Mouse (Mus musculus): ENCODE measurements around the gene Gbgt1. TPM values are rescaled to one million over a fixed set of nuclear protein-coding genes. Genes with fewer than 3 reads are reported as not detected.
"Not testable (repeated sequence)": the region's sequence is repeated elsewhere in the genome, so short reads cannot be mapped to it uniquely, and the experiment has no call there.

Gene Gbgt1
- total RNA-seq, 2 experiments from 2014 or later: 2.5 to 2.6 TPM

DNA sequence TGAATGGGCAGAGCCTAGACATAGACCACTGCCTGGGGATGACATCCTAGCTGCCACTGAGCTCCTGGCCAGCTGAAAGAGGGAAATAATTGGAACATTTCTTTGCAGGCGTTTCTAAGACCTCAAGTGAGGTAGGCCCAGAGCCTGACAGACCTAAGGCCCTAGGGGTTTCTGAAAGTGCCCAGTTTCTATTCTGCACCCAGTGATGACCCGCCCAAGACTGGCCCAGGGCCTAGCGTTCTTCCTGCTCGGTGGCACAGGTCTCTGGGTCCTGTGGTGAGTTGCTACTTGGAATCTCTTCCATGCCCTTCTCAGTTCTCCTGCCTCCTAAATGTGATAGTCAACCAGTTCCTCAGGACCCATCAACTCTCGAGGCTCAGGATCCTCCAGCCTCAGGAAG, 870 bp downstream of the Gbgt1 start:
- no peak for DNase-seq
- intact Hi-C loops (cut with DNase I): no loop called here

DNA sequence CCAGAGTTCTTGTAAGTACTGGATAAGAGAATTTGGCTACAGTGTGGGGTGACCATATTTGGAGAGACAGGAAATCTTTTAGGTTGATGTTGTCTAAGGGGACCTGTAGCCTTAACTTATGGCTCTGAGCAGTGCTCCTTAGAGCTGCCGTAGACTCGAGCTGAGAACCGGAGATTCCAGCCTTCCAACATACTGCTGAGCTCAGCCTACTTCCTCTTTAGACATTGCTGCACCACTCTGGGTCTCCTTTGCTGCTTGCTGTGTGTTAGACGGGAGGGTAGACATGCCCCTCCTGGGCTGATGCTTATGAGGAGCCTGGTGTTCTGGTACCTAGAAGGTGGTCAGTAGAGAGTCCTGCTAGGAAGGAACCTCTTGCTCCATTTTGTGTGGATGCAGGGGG, 1.7 kb downstream of the Gbgt1 start:
- intact Hi-C loops (cut with DNase I): no loop called here
- no peak for DNase-seq

DNA sequence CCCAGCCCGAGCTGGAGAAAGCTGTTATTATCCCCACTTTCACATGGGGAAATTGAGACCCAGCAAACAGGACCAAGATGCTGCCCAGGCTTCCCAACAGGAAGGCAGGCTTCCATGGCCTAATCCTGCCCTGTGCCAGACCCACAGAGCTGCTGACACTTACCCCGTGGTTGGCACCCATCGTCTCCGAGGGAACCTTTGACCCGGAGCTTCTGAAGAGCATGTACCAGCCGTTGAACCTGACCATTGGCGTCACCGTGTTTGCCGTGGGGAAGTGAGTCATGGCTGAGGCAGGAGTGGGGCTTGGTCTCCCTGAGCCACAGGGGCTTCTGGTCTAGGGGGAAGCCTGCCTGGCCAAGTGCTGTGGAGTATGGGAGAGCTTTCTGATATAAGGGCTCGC, 6.3 kb downstream of the Gbgt1 start:
- no peak for DNase-seq
- intact Hi-C loops (cut with DNase I): no loop called here

DNA sequence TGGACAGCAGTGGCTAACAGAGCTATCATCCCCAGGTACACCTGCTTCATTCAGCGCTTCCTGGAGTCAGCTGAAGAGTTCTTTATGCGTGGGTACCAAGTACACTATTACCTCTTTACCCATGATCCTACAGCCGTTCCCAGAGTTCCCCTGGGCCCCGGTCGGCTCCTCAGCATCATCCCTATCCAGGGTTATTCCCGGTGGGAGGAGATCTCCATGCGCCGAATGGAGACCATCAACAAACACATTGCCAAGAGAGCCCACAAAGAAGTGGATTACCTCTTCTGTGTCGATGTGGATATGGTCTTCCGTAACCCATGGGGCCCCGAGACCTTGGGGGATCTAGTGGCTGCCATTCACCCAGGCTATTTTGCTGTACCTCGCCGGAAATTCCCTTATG, 8.0 kb downstream of the Gbgt1 start:
- intact Hi-C loops (cut with DNase I): no loop called here
- no peak for DNase-seq

DNA sequence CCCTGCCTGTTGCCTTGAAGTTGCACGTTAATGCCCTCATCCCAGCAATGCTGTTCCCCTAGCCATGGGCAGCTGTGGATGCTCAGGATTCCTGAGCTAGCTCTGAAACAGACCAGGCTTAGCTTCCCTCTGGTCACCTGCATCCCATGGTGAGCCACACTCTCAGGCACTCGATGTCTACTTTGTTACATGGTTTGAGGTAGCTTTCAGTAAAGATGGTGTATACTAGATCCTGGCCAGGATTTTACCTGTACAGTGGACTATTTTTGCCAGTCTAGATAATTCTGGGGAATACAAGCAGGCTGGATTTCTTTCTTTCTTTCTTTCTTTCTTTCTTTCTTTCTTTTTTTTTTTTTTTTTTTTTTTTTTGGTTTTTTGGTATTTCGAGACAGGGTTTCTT, 9.1 kb downstream of the Gbgt1 start, which contains the start of gene Gm10134:
TSS of gene Gm10134 (plus strand) at position 301 of the 400 bp plus-strand sequence.
- no peak for DNase-seq
- intact Hi-C loops (cut with DNase I): no loop called here

DNA sequence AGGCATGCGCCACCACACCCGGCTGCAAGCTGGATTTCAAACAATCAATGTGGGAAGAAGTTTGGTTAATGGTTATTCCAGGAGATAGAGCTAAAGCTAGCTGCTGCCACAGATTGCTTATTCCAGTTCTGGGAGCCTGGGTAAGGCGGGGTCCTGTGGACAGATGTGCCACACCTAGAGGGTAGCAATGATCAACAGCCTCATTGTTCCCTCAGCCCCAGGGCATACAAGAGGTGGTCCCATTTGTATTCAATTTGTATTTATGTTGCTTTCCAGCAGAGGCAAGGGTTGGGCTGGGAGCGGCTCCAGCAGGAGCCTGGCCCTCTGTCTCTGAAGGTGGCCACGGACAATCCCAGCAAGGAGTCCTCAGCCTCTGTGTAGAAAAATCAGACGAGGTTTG, 9.6 kb downstream of the Gbgt1 start:
- no peak for DNase-seq
- intact Hi-C loops (cut with DNase I): no loop called here

DNA sequence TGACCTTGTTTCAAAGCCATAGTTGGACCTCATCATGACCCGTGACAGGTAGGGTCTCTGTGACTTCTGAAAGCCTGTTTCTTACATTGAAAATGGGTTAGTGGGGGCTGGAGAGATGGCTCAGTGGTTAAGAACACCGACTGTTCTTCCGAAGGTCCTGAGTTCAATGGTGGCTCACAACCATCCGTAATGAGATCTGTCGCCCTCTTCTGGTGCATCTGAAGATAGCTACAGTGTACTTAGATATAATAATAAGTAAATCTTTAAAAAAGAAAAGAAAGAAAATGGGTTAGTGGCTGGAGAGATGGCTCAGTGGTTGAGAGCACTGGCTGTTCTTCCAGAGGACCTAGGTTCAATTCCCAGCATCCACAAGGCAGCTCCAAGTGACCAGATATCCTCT, 14.9 kb downstream of the Gbgt1 start:
- DNase-seq: not testable (repeated sequence)
- intact Hi-C loops (cut with DNase I): loop anchor here (5.0 kb wide), 1 partner anchor 36 kb away; no protein-coding TSS in a partner anchor

DNA sequence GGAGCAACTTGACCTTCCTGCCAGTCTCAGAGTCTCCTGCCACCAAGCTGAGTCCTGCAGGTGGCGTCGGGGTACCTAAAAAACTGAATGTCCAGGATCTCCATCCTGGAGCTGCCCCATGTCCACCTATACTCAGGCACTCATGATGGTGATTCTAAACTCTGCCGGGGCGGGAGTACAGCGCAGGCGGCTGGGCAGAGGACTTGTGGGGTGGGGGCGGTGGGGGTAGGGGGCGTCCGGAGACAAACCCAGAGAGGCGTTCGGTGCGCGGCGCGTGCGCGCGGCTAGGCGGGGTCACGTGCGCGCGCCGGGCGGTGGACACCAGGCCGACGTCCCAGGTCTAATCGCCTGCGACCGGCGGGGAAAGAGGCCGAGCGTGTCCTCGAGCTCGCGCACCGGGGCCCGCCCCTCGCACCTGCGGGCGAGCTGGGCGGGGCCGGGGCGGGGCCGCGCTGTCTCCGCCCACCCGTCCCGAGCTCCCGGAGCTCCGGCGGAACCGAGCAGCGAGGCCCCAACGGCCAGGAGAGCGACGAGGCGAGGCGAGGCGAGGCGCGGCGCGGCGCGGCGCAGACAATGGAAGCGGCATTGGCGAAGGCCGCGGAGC, 16.2 kb downstream of the Gbgt1 start, which contains the start of gene Ralgds:
TSS of gene Ralgds (plus strand) at position 328 of the 604 bp plus-strand sequence.
- peak; percentile 75 for DNase-seq
- intact Hi-C loops (cut with DNase I): loop anchor here (5.0 kb wide), 1 partner anchor 34 kb away; no protein-coding TSS in a partner anchor

DNA sequence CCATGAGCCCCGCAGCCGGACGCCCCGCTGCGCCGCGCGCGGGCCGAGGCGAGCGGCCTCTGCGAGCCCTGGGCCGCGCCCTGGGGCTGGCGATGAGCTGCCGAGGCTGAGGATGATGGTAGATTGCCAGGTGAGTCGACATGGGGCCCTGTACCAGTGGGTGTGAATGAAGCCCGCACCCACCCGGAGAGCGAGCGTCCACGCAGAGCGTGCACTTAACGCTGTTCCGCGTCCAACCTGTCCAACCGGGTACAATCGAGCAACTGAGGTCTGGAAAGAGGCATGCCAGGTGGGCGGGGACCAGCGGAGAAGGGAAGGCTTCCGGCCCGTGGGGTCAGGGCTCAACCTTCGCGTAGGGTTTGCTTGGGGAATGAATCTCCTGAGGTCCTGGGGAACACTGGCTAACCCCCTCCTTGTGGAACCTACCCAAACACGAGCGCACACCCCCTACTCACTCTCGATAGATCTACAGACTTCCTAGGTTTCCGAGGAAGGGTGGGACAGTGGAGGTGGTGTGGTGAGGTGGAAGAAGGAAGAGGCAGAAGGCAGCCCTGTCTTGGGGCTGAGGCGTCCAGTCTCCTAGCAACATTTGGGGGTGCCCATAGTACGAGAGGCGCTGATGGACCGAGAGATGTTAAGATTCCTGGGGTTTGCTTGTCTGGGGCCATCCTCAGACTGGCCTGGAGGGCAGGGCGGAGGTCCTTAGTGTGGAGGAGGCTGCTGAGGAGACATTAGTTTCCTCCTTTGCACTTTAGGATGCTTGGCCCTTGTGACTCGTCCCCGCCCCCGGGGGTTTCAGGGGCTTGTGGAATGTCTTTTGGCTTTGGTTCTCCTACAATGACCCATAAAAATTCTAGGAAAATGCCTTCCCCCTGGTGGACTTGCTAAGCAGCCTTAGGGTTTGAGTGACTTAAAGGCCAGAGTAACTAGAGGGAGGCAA, 17.0 kb downstream of the Gbgt1 start:
- intact Hi-C loops (cut with DNase I): loop anchor here (5.0 kb wide), 1 partner anchor 34 kb away; no protein-coding TSS in a partner anchor
- DNase-seq: peak; percentile 53

DNA sequence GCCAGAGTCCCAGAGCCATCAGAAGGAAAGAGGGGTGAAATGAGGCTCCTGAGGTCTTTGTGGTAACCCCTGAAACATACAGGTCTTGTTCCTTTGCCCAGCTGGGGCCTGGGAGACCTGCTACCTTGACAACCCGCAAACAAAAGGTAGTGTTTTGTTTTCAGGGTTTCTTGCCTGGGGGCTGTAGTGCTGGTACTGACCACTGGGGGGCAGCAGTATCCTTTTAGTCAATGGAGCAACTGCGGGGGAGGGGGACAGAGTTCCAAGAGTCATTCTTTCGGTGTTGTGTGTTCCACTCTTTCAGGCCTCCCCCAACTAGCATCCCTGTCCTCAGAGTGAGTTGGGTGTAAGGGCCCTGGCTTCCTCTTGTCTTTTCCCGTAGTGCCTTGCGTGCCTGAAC, 17.8 kb downstream of the Gbgt1 start:
- peak; percentile 91 for DNase-seq
- intact Hi-C loops (cut with DNase I): loop anchor here (5.0 kb wide), 1 partner anchor 33 kb away; no protein-coding TSS in a partner anchor

DNA sequence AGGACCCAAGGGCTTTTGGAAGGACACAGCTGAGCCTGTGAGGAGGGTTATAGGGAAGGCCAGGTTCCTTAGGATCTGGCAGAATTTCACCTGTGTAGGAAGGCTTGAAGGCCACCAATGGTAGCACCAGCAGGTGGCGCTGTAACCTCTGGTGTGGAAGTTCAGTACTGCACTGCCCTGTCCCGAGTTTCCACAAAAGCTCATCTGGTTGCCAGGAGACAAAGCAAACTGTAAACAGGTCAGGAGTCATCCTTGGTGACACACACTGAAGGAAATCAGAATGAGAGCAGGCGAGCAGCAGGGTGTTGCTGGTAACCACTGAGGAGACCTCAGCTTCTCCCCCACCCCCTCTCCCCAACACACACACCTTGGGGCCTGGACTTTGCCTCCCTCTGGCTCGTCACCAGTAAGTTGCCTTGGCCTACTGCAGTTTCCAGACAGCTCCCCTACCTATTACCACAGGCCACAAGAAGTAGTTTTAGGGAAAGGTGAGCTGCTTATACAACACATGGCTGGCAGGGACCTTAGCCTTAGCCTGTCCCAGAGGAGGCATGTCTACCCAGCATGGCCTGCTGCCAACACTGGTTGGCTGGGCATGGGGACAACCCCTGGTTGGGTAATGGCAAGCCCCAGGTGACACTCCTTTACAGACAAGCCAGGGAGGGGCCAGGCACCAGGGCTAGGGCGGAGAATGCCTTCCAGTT, 20.7 kb downstream of the Gbgt1 start:
- DNase-seq: peak; percentile 74
- intact Hi-C loops (cut with DNase I): no loop called here

DNA sequence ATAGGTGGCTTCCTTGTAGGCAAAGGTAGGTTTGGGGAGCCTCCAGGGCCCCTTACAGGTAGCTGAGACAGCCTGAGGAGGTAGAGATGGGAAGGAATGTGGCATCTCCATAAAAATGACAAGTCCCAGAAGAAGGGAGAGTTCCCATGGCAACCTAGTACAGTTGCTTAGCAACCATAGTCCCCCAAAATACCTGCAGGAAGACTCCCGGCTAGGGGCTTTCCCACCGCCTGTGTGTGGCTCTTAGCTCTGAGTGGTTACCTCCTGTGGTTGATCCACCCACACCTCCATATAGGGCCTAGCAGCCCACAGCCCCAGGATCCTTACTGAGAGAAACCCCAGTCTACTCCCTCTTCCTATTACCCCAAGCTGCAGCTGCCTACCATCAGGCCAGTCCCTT, 21.5 kb downstream of the Gbgt1 start:
- intact Hi-C loops (cut with DNase I): no loop called here
- no peak for DNase-seq

DNA sequence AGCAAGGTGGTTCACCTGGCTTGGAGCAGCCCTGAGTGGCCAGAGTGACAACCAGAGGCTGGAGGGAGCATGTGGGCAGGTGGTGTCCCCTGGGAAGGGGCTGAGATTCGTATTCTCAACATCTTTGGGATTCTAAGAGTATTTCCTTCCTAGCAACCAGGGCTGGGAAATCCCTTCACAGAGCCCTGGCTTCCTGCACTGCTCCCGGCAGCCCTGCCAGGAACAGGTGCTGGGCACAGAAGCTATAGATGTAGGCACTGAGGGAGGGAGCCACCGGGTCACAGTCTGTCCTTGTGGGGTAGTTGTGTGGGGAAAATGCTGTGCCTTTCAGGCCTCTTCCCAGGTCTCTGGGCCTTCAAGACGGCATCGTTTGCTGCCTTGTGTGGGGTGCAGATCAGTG, 23.9 kb downstream of the Gbgt1 start:
- DNase-seq: no peak
- intact Hi-C loops (cut with DNase I): no loop called here

DNA sequence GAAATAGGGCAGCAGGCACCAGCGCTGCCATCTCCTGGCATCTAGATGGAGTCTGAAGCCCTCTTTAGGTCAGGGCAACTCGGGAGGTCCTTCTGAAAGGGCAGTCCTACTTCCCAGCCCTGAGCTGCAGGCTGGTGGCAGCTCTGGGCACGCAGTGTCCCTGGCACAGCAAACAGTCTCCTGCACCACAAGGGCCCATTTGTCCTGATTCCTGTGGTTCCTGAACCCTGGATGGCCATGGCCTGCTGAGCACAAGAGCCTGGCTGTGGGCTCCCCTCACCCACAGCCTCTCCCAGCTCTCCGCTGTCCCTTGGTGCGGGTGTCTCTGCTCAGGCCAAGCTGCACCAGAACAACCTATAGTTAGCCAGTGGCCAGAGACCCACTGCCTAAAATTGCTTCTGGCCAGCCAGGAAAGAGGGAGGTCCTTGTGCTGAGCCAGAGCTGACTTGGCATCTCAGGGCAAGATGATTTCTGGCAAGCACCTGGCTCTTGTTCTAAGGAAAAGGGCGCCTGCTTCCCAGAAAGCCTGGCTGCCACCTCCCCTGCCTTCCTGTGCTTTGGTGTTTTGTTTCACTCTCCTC, 25.0 kb downstream of the Gbgt1 start:
- intact Hi-C loops (cut with DNase I): no loop called here
- no peak for DNase-seq

DNA sequence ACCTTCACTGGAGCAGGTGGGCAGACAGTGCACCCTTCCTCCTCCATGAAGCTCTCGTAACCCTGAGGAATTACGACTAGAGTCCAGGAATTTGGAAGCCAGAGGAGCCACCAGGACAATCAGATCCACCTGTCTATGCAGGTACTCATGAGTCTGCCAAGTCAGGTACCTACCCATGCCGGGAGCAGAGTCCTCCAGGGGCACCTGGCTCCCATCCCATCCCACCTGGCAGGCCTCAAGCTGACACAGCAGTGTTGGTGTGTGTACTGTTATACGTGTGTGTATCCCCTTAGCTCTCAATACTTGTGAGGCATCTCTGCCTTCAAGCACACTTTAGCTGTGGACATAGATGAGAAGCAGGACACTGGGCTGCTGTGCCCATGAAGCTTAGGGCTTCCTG, 25.5 kb downstream of the Gbgt1 start:
- no peak for DNase-seq
- intact Hi-C loops (cut with DNase I): no loop called here

DNA sequence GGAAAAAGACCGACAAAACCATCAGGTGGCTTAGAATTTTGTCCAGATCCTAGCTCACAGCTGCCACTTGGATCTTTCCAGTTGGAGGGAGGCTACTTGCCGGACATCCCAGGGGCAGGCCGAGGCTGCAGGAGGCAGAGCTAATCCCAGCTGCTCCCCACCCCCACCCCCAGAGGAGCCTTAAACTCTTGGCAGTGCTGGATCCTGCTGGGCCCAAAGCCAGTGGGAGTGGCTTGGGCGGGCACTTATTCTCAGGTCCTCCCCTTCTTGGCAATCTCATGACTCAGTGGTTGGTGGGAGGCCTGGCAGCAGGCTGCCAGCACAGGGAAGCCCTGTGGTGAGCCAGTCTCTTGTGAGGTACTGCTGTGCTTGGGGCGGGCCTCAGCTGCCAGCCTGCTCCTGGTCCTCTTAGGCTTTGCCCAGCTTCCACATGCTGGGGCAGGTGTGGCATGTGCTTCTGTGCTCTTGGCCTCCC, 27.0 kb downstream of the Gbgt1 start:
- intact Hi-C loops (cut with DNase I): no loop called here
- peak; percentile 96 for DNase-seq

DNA sequence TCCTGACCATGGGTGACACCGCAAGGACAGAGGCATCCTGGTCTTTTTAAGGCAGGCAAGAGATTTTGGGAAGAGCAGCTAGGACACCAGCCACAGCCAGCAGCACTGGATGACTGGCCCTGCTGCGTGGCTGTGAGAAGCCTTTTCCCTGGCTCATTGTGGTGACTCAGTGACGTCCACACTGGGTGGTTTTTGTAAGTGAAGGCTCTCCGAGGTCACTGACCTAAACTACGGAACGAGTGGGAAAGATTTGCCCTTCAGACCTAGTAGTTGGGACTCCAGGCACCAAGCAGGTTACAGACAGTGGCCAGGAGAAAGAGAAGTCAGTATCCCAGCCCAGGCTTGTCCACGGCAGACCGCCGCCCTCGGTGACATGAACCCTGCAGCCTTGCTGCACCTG, 27.7 kb downstream of the Gbgt1 start:
- intact Hi-C loops (cut with DNase I): no loop called here
- DNase-seq: no peak

DNA sequence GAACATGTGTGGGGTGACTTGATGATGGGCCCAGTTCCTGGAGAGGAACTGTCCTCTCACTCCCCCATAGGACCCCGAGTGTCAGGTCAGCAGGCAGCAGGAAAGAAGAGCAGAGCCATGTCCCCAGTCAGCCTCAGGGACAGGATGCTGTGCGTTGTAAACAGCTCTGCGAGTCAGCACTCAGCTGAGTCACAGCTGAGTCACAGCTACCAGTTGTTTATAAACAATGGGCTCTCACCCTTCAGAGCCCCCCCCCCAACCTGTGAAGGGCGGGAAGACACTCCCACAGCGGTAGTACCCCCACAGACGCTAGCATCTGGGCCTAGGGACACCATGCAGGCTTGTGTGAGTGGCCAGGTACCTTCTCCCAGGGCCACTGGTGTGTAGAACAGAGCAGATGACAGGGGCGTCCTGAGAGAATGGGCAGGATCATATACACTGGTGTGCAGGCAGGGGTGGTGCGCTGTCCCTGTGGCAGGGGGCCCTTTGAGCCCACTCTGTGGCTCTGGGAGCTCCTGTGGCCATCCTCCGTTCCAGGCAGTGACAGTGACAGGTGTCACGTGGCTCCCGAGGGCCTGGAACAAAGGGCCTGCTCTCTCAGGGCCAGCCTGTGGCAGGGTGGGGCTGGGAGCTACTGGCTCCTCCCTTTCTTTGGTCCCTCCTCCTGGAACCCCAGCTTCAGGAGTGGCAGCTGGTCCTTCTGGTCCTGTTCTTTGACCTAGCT, 28.7 kb downstream of the Gbgt1 start:
- intact Hi-C loops (cut with DNase I): no loop called here
- DNase-seq: peak; percentile 66

DNA sequence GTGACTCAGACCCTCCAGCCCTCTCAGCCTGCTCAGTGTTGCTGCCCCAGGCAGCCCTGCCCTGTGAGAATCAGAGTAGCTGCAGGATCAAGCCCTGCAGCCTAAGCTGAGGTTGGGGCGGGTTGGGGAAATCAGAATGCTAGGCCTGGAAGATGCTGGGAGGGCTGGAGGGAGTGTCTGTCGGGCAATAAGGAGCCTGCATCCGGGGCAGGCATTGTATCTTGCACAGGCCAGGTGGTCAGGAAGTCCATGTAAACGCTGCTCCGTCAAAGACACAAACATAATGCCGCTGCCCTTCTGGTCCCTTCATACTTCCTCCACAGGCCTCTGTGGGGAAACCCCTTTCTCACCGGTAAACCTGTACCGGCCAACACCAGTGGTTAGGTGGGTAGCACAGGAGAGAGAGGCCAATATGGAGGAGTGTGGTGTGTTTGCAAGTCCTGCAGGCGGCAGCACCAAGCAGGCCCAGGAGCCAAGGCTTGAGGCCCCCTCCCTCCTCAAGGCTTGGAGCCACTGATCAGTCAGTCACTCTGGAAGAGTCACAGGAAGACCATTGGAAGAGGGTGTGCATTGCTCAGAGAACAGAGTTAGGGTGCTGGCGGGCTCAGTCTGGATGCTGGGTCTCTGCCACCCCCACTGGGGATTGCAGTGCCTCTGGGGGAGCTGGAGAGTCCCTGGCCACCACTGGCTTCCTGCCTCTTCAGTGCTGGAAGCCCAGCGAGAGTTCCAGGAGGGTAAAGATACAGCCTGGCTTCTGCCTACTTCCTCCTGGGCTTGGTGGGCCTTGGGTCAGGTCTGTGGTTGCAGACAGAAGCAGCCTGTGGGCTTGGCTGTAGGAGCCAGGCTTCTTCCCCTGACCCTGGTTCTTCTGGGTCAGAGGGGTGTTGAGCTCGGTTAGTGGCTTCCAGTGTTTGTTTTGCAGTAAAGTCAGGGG, 29.5 kb downstream of the Gbgt1 start:
- intact Hi-C loops (cut with DNase I): no loop called here
- peak; percentile 61 for DNase-seq

Data from left cerebral cortex, postnatal 4 days (tissue).